Mouse (Mus musculus) G1E (cell line): Measurements from ENCODE around the gene Pkmyt1.

Source experiments
- CTCF ChIP-seq: IDR thresholded peaks from 2 replicates; pipeline ENCODE4 v1.5.1; 2012; ENCODE audit warnings: low read depth, low read length, inconsistent platforms, mixed read lengths
- GATA1 ChIP-seq: IDR thresholded peaks from 2 replicates; pipeline ENCODE4 v1.6.1; 2012; ENCODE audit warnings: borderline replicate concordance, low read length, inconsistent platforms, mixed read lengths
- POLR2AphosphoS5 ChIP-seq: IDR thresholded peaks from 2 replicates; pipeline ENCODE4 v1.6.1; 2012; ENCODE audit warnings: low read depth, low read length, inconsistent platforms; ENCODE audit not compliant: insufficient replicate concordance

- peak; percentile 75 for TF ChIP-seq CTCF
- no peak for TF ChIP-seq GATA1
- TF ChIP-seq POLR2AphosphoS5: no peak
These were observed 19.9 kb upstream of the Pkmyt1 start for GRCm38 (mm10) chr17:23706212-23706611.
